Mouse (Mus musculus) right cerebral cortex, adult 2 months (tissue): ENCODE measurements around the gene Btbd35f4.
"Not testable (repeated sequence)": the region's sequence is repeated elsewhere in the genome, so short reads cannot be mapped to it uniquely, and the experiment has no call there.

Experiments used
- DNase-seq, 2 experiments: peaks; one replicate each; pipeline ENCODE4 v3.0.0; 2021 to 2022; ENCODE audit warnings: low spot score in 2 of 2

Gene Btbd35f4

DNA sequence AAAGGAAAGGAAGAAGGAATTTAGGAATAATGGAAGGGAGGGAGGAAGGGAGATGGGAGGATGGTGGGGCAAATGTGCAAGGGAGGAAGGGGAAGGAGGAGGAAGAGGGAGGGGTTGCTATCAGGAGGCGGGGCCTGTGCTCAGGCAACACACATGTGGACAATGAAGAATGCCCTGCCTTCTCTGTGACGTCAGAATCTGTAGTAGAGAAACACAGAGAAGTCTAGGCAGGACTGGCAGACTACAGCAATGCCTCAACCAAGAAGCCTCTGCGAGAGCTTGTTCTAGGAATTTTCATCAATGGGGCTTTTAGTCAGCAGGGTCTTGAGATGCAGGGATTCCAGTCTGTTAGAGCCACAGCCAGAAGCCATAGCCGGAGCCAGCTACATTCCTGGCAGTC lies at the start of gene Btbd35f4:
Btbd35f4 (plus strand) TSS at position 301 of the 400 bp plus-strand sequence.
- not testable (repeated sequence) for DNase-seq

DNA sequence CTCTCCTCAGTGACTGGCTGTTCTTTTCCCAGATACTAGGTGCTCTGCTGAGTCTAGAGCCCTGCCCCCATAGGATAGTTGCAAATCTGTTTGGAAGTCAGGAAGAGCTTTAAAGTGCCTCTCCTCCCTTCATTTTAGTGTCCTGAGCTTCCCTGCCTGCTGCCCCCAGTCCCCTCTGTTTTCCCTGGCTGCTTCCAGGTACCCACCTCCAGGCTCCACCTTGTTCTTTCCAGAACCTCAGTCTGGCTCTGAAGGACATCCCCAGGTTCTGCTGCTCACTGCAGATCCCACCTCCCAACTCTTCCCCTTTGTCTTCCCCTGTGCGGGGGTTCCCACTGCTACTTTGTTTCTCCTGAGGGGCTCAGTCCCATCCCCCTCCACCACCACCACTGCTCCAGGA lies 39.7 kb downstream of the Btbd35f4 start:
- not testable (repeated sequence) for DNase-seq
